Mouse (Mus musculus) C2C12 (cell line): Measurements from ENCODE around the gene Mlxip. TPM values are rescaled to one million over a fixed set of nuclear protein-coding genes. Genes with fewer than 3 reads are reported as not detected.

ENCODE experiments used
- H3K27me3 ChIP-seq: one replicate; pipeline ENCODE4 v1.6.1; 2011; ENCODE audit not compliant: control insufficient read depth, insufficient read depth, insufficient read length
- H3K36me3 ChIP-seq: one replicate; pipeline ENCODE4 v1.6.1; 2011; ENCODE audit not compliant: control insufficient read depth, insufficient read depth
- H3K4me3 ChIP-seq: one replicate; pipeline ENCODE4 v1.5.1; 2011; ENCODE audit warnings: mild to moderate bottlenecking, control low read depth; ENCODE audit not compliant: poor library complexity, insufficient read depth, severe bottlenecking
- H3K79me2 ChIP-seq: one replicate; pipeline ENCODE4 v1.6.1; 2011; ENCODE audit not compliant: control insufficient read depth, insufficient read depth
- H3K79me3 ChIP-seq: one replicate; pipeline ENCODE4 v1.6.1; 2011; ENCODE audit warnings: low read depth, control low read depth
- H3ac ChIP-seq: one replicate; pipeline ENCODE3; 2011; ENCODE audit warnings: low read depth; ENCODE audit not compliant: control insufficient read depth, insufficient read length
- CEBPB ChIP-seq: IDR thresholded peaks from one replicate; pipeline ENCODE4 v1.6.1; 2011; ENCODE audit warnings: low read depth, mild to moderate bottlenecking, control low read depth, moderate library complexity
- CTCF ChIP-seq: IDR thresholded peaks from one replicate; pipeline ENCODE4 v1.5.1; 2011; ENCODE audit not compliant: control insufficient read depth, insufficient read depth, insufficient read length
- FOSL1 ChIP-seq: IDR thresholded peaks from one replicate; pipeline ENCODE4 v1.8.0; 2011; ENCODE audit warnings: mild to moderate bottlenecking, low read length; ENCODE audit not compliant: poor library complexity, insufficient read depth, severe bottlenecking
- MAX ChIP-seq: IDR thresholded peaks from one replicate; pipeline ENCODE4 v1.6.1; 2011; ENCODE audit warnings: mild to moderate bottlenecking, control low read depth
- MYOD1 ChIP-seq: IDR thresholded peaks from one replicate; pipeline ENCODE4 v1.6.1; 2011; ENCODE audit warnings: low read depth; ENCODE audit not compliant: control insufficient read depth, insufficient read length
- MYOG ChIP-seq: IDR thresholded peaks from one replicate; pipeline ENCODE4 v1.6.1; 2011; ENCODE audit not compliant: control insufficient read depth, insufficient read length; ENCODE audit errors: extremely low read depth
- USF1 ChIP-seq: IDR thresholded peaks from one replicate; pipeline ENCODE4 v1.6.1; 2011; ENCODE audit warnings: low read depth, mild to moderate bottlenecking, control low read depth, moderate library complexity
- polyA plus RNA-seq: library from polyadenylated mRNA; unstranded; fragments of >200 nt; fragmentation: generic; extraction: Trizol; gene quantifications from one replicate; pipeline ENCODE4 v1.2.1, GENCODE M21; 2012; ENCODE audit warnings: missing spikeins

Mlxip gene
- polyA plus RNA-seq, 1 experiment: 4.0 TPM

GRCm38 (mm10) chr5:123432305-123432874, 37.8 kb downstream of the Mlxip start:
- H3K4me3 ChIP-seq: no peak overlapping the region
- TF ChIP-seq CEBPB: no peak
- no peak for TF ChIP-seq MYOD1
- no peak for TF ChIP-seq MAX
- no peak for TF ChIP-seq USF1
- no peak for TF ChIP-seq CTCF
- TF ChIP-seq MYOG: no peak
- TF ChIP-seq FOSL1: no peak

GRCm38 (mm10) chr5:123436071-123436779, 41.6 kb downstream of the Mlxip start:
- H3K27me3 ChIP-seq: no peaks in the 10 kb centered on the region
- H3ac ChIP-seq: no peak overlapping the region
- no peak overlapping the region for H3K4me3 ChIP-seq
- no peaks in the 10 kb centered on the region for H3K36me3 ChIP-seq
- no peak for TF ChIP-seq CTCF
- TF ChIP-seq FOSL1: no peak
- no peak for TF ChIP-seq USF1
- no peak for TF ChIP-seq MAX
- no peak for TF ChIP-seq CEBPB
- no peak for TF ChIP-seq MYOG
- no peak for TF ChIP-seq MYOD1
- no peaks in the 10 kb centered on the region for H3K79me2 ChIP-seq
- no peaks in the 10 kb centered on the region for H3K79me3 ChIP-seq

More at GRCm38 (mm10) chr5:123432305-123432874, 37.8 kb downstream of the Mlxip start:
- H3K36me3 ChIP-seq: no peaks in the 10 kb centered on the region
- H3K79me3 ChIP-seq: no peaks in the 10 kb centered on the region
- no peaks in the 10 kb centered on the region for H3K79me2 ChIP-seq
- H3ac ChIP-seq: no peak overlapping the region
- H3K27me3 ChIP-seq: no peaks in the 10 kb centered on the region

GRCm38 (mm10) chr5:123436780-123437175, 42.2 kb downstream of the Mlxip start:
- no peaks in the 10 kb centered on the region for H3K27me3 ChIP-seq
- H3K4me3 ChIP-seq: no peak overlapping the region
- H3ac ChIP-seq: no peak overlapping the region
- H3K36me3 ChIP-seq: no peaks in the 10 kb centered on the region
- TF ChIP-seq MAX (no peak), USF1 (no peak), CEBPB (no peak), MYOG (no peak)
- H3K79me2 ChIP-seq: no peaks in the 10 kb centered on the region
- no peaks in the 10 kb centered on the region for H3K79me3 ChIP-seq

GRCm38 (mm10) chr5:123438381-123438780, 43.8 kb downstream of the Mlxip start:
- TF ChIP-seq MYOD1: no peak
- H3ac ChIP-seq: no peak overlapping the region
- H3K4me3 ChIP-seq: no peak overlapping the region
- no peaks in the 10 kb centered on the region for H3K79me3 ChIP-seq
- H3K27me3 ChIP-seq: no peaks in the 10 kb centered on the region
- H3K79me2 ChIP-seq: no peaks in the 10 kb centered on the region
- H3K36me3 ChIP-seq: peaks cover 6% of the 10 kb centered on the region

GRCm38 (mm10) chr5:123439312-123439711, 44.7 kb downstream of the Mlxip start:
- Histone ChIP-seq H3K27me3 (no peaks in the 10 kb centered on the region), H3K79me2 (no peaks in the 10 kb centered on the region), H3K79me3 (no peaks in the 10 kb centered on the region), H3ac (no peak overlapping the region), H3K36me3 (peaks cover 6% of the 10 kb centered on the region), H3K4me3 (no peak overlapping the region)
- TF ChIP-seq FOSL1 (no peak), MYOD1 (no peak), CTCF (no peak), USF1 (no peak), MAX (no peak), MYOG (no peak), CEBPB (no peak)

GRCm38 (mm10) chr5:123439941-123440340, 45.3 kb downstream of the Mlxip start:
- TF ChIP-seq FOSL1 (no peak), USF1 (no peak)
- Histone ChIP-seq H3K27me3 (no peaks in the 10 kb centered on the region), H3K4me3 (no peak overlapping the region), H3K36me3 (peaks cover 6% of the 10 kb centered on the region), H3K79me3 (no peaks in the 10 kb centered on the region), H3ac (no peak overlapping the region), H3K79me2 (no peaks in the 10 kb centered on the region)
